Mouse (Mus musculus): ENCODE results near the gene Olfr907. TPM values are rescaled to one million over a fixed set of nuclear protein-coding genes. Genes with fewer than 3 reads are reported as not detected.

The Olfr907 gene
- polyA plus RNA-seq (2014; fragmentation: Nextera tagmentation; extraction: Ambion mirVana) = not detected in 2 replicates

- WGBS = 89% methylated on average over 2 of the region's 2 CpGs
- DNase-seq = no peak
- Histone ChIP-seq H3K9me3 (ENCODE audit: control insufficient read depth, low read length) (no peaks in the 10 kb centered on the region), H3K4me3 (replicated peaks; ENCODE audit: low read depth, low read length) (no peak within 1 kb of the TSS), H3K4me1 (ENCODE audit: control insufficient read depth, insufficient read depth, low read length) (no peaks in the 10 kb centered on the region), H3K27me3 (ENCODE audit: control insufficient read depth, insufficient read depth, low read length) (no peaks in the 10 kb centered on the region), H3K4me2 (ENCODE audit: low read length) (no peak within 1 kb of the TSS), H3K27ac (replicated peaks; ENCODE audit: low read depth, low read length) (no peak within 1 kb of the TSS), H3K9ac (replicated peaks; ENCODE audit: low read length) (no peak within 1 kb of the TSS), H3K36me3 (ENCODE audit: control insufficient read depth, insufficient read depth, low read length) (no peaks in the 10 kb centered on the region)
- no peak for ATAC-seq (ENCODE audit: low FRiP score, low TSS enrichment)
Observed at GRCm38 (mm10) chr9:38495501-38495900, at the start of gene Olfr907. Olfr907 (plus strand) TSS chr9:38495801.

GRCm38 (mm10) chr9:38447352-38447751 is 48.2 kb upstream of the Olfr907 start, which contains the start of gene Olfr902:
Olfr902 (plus strand) TSS chr9:38447652.
- Histone ChIP-seq H3K4me3 (replicated peaks; ENCODE audit: low read depth, low read length) (no peak within 1 kb of the TSS), H3K9ac (replicated peaks; ENCODE audit: low read length) (no peak within 1 kb of the TSS), H3K9me3 (ENCODE audit: control insufficient read depth, low read length) (no peaks in the 10 kb centered on the region), H3K4me2 (ENCODE audit: low read length) (no peak within 1 kb of the TSS), H3K4me1 (ENCODE audit: control insufficient read depth, insufficient read depth, low read length) (no peaks in the 10 kb centered on the region), H3K36me3 (ENCODE audit: control insufficient read depth, insufficient read depth, low read length) (no peaks in the 10 kb centered on the region), H3K27ac (replicated peaks; ENCODE audit: low read depth, low read length) (no peak within 1 kb of the TSS), H3K27me3 (ENCODE audit: control insufficient read depth, insufficient read depth, low read length) (no peaks in the 10 kb centered on the region)
- WGBS = 92% methylated on average over 5 of the region's 5 CpGs
- DNase-seq = no peak
- no peak for ATAC-seq (ENCODE audit: low FRiP score, low TSS enrichment)

- Histone ChIP-seq H3K9ac (replicated peaks; ENCODE audit: low read length) (no peak within 1 kb of the TSS), H3K36me3 (ENCODE audit: control insufficient read depth, insufficient read depth, low read length) (no peaks in the 10 kb centered on the region), H3K4me1 (ENCODE audit: control insufficient read depth, insufficient read depth, low read length) (no peaks in the 10 kb centered on the region), H3K27ac (replicated peaks; ENCODE audit: low read depth, low read length) (no peak within 1 kb of the TSS), H3K27me3 (ENCODE audit: control insufficient read depth, insufficient read depth, low read length) (no peaks in the 10 kb centered on the region), H3K4me2 (ENCODE audit: low read length) (no peak within 1 kb of the TSS), H3K4me3 (replicated peaks; ENCODE audit: low read depth, low read length) (no peak within 1 kb of the TSS), H3K9me3 (ENCODE audit: control insufficient read depth, low read length) (no peaks in the 10 kb centered on the region)
- no peak for ATAC-seq (ENCODE audit: low FRiP score, low TSS enrichment)
- DNase-seq = no peak
Observed at GRCm38 (mm10) chr9:38462844-38463243, 32.8 kb upstream of the Olfr907 start, which contains the start of gene Olfr904. Olfr904 (plus strand) TSS chr9:38463144.

GRCm38 (mm10) chr9:38470807-38471206 is 24.8 kb upstream of the Olfr907 start, which contains the start of gene Olfr905:
Olfr905 (plus strand) TSS chr9:38471107.
- no peak within 1 kb of the TSS for H3K4me3 ChIP-seq (replicated peaks; ENCODE audit: low read depth, low read length)
- H3K27ac ChIP-seq (replicated peaks; ENCODE audit: low read depth, low read length) = no peak within 1 kb of the TSS
- ATAC-seq (ENCODE audit: low FRiP score, low TSS enrichment) (no peak), DNase-seq (no peak)
- H3K4me2 ChIP-seq (ENCODE audit: low read length) = no peak within 1 kb of the TSS
- H3K9me3 ChIP-seq (ENCODE audit: control insufficient read depth, low read length) = no peaks in the 10 kb centered on the region
- H3K4me1 ChIP-seq (ENCODE audit: control insufficient read depth, insufficient read depth, low read length) = no peaks in the 10 kb centered on the region
- H3K36me3 ChIP-seq (ENCODE audit: control insufficient read depth, insufficient read depth, low read length) = no peaks in the 10 kb centered on the region
- no peaks in the 10 kb centered on the region for H3K27me3 ChIP-seq (ENCODE audit: control insufficient read depth, insufficient read depth, low read length)
- H3K9ac ChIP-seq (replicated peaks; ENCODE audit: low read length) = no peak within 1 kb of the TSS

GRCm38 (mm10) chr9:38486785-38487184 is 8.8 kb upstream of the Olfr907 start, which contains the start of gene Olfr906:
Olfr906 (plus strand) TSS chr9:38487085.
- H3K9ac ChIP-seq (replicated peaks; ENCODE audit: low read length) = no peak within 1 kb of the TSS
- H3K9me3 ChIP-seq (ENCODE audit: control insufficient read depth, low read length) = no peaks in the 10 kb centered on the region
- H3K27me3 ChIP-seq (ENCODE audit: control insufficient read depth, insufficient read depth, low read length) = no peaks in the 10 kb centered on the region
- no peak within 1 kb of the TSS for H3K4me2 ChIP-seq (ENCODE audit: low read length)
- H3K4me3 ChIP-seq (replicated peaks; ENCODE audit: low read depth, low read length) = no peak within 1 kb of the TSS
- H3K36me3 ChIP-seq (ENCODE audit: control insufficient read depth, insufficient read depth, low read length) = no peaks in the 10 kb centered on the region
- H3K27ac ChIP-seq (replicated peaks; ENCODE audit: low read depth, low read length) = no peak within 1 kb of the TSS
- DNase-seq = no peak
- WGBS = 94% methylated on average over 3 of the region's 3 CpGs
- ATAC-seq (ENCODE audit: low FRiP score, low TSS enrichment) = no peak
- H3K4me1 ChIP-seq (ENCODE audit: control insufficient read depth, insufficient read depth, low read length) = no peaks in the 10 kb centered on the region

GRCm38 (mm10) chr9:38512353-38512752 is 16.8 kb downstream of the Olfr907 start:
- Histone ChIP-seq H3K36me3 (ENCODE audit: control insufficient read depth, insufficient read depth, low read length) (no peaks in the 10 kb centered on the region), H3K4me2 (ENCODE audit: low read length) (no peak overlapping the region), H3K27me3 (ENCODE audit: control insufficient read depth, insufficient read depth, low read length) (no peaks in the 10 kb centered on the region), H3K4me1 (ENCODE audit: control insufficient read depth, insufficient read depth, low read length) (no peaks in the 10 kb centered on the region), H3K9ac (replicated peaks; ENCODE audit: low read length) (no peak overlapping the region), H3K4me3 (replicated peaks; ENCODE audit: low read depth, low read length) (no peak overlapping the region), H3K27ac (replicated peaks; ENCODE audit: low read depth, low read length) (no peak overlapping the region), H3K9me3 (ENCODE audit: control insufficient read depth, low read length) (no peaks in the 10 kb centered on the region)
- DNase-seq = no peak
- no peak; the same call in 1 of the 2 replicates for ATAC-seq (ENCODE audit: low FRiP score, low TSS enrichment)
- whole genome bisulfite sequencing = 74% methylated on average over 2 of the region's 2 CpGs

- Histone ChIP-seq H3K27ac (replicated peaks; ENCODE audit: low read depth, low read length) (no peak within 1 kb of the TSS), H3K4me1 (ENCODE audit: control insufficient read depth, insufficient read depth, low read length) (no peaks in the 10 kb centered on the region), H3K9ac (replicated peaks; ENCODE audit: low read length) (no peak within 1 kb of the TSS), H3K27me3 (ENCODE audit: control insufficient read depth, insufficient read depth, low read length) (no peaks in the 10 kb centered on the region), H3K4me3 (replicated peaks; ENCODE audit: low read depth, low read length) (no peak within 1 kb of the TSS), H3K4me2 (ENCODE audit: low read length) (no peak within 1 kb of the TSS), H3K9me3 (ENCODE audit: control insufficient read depth, low read length) (no peaks in the 10 kb centered on the region), H3K36me3 (ENCODE audit: control insufficient read depth, insufficient read depth, low read length) (no peaks in the 10 kb centered on the region)
- 67% methylated on average over 1 of the region's 1 CpGs for WGBS
- no peak for ATAC-seq (ENCODE audit: low FRiP score, low TSS enrichment)
- DNase-seq = no peak
Observed at GRCm38 (mm10) chr9:38521280-38521679, 25.7 kb downstream of the Olfr907 start, which contains the start of gene Olfr911-ps1. Olfr911-ps1 (plus strand) TSS chr9:38521580.

- DNase-seq = no peak
- Histone ChIP-seq H3K36me3 (ENCODE audit: control insufficient read depth, insufficient read depth, low read length) (no peaks in the 10 kb centered on the region), H3K9ac (replicated peaks; ENCODE audit: low read length) (no peak within 1 kb of the TSS), H3K9me3 (ENCODE audit: control insufficient read depth, low read length) (no peaks in the 10 kb centered on the region), H3K27ac (replicated peaks; ENCODE audit: low read depth, low read length) (no peak within 1 kb of the TSS), H3K27me3 (ENCODE audit: control insufficient read depth, insufficient read depth, low read length) (no peaks in the 10 kb centered on the region), H3K4me3 (replicated peaks; ENCODE audit: low read depth, low read length) (no peak within 1 kb of the TSS), H3K4me1 (ENCODE audit: control insufficient read depth, insufficient read depth, low read length) (no peaks in the 10 kb centered on the region), H3K4me2 (ENCODE audit: low read length) (no peak within 1 kb of the TSS)
- WGBS = 97% methylated on average over 2 of the region's 2 CpGs
- no peak for ATAC-seq (ENCODE audit: low FRiP score, low TSS enrichment)
Observed at GRCm38 (mm10) chr9:38537549-38537948, 41.9 kb downstream of the Olfr907 start, which contains the start of gene Olfr910. Olfr910 (plus strand) TSS chr9:38537849.
